Mouse (Mus musculus): ENCODE measurements around the gene Yju2. TPM values are rescaled to one million over a fixed set of nuclear protein-coding genes. Genes with fewer than 3 reads are reported as not detected.

The Yju2 gene
- polyA plus RNA-seq, 1 experiment from 2014 or later = 11.4 TPM

DNA sequence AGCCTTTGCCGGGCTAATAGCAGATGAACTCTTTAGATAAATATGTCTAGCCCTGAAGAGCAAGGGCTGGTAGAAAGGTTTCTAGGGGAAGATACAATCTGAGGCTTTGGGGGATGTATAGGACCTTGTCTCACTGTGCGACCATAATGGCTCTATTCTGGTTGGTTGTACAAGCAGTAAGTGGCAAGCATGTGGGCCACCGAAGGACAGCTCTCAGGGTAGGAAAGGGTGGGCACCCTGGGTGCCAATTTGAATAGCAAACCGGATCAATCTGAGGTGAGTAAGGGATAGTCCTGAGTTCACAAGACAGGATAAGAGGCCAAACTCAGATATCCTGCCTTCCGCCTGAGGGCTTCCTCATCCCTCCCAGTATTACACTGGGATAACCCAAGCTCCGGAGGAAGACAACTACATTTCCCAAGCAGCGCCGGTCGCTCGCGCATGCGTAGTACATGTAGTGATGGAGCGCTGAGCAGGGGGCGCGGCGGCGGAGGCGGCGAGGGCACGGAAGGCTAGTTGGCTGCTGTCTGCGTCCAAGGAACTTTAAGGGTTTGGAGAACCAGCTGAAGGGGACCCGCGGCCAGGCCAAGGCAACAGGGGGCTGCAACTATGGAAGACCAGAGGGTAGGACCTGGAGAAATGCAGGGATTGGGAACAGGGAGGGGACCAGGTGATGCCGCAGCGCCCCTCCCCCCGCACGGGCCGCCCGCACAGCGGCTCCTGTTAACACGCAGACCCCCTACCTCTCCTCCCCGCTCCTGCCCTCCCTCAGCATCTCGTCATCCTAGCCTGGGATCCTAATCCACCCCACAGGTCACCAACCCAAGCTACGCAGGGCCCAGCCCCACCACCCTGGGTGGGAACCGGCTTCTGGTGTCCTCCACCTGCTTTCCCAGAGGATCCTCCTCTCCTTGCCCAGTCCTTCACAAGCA is 27.4 kb downstream of the Yju2 start, which contains the start of gene Fsd1:
Gene Fsd1 (plus strand): TSS at position 480 of the 932 bp plus-strand sequence.
- H3K4me3 ChIP-seq (replicated peaks) = no peak within 1 kb of the TSS
- WGBS (ENCODE audit: insufficient replicate concordance) = 9% methylated on average over 34 of the region's 35 CpGs
- ATAC-seq (ENCODE audit: low read depth) (no peak), DNase-seq (no peak)
- no peak within 1 kb of the TSS for H3K27ac ChIP-seq
- H3K9me3 ChIP-seq (replicated peaks) = no peaks in the 10 kb centered on the region
- H3K27me3 ChIP-seq = peaks cover 35% of the 10 kb centered on the region
- H3K4me2 ChIP-seq = peak within 1 kb of the TSS; percentile 15; the same call in 1 of the 2 replicates
- 0 out of 2 replicates have a peak, but pooled peaks cover 3% of the 10 kb centered on the region for H3K4me1 ChIP-seq (replicated peaks)
- H3K9ac ChIP-seq = no peak within 1 kb of the TSS
- no peaks in the 10 kb centered on the region for H3K36me3 ChIP-seq

DNA sequence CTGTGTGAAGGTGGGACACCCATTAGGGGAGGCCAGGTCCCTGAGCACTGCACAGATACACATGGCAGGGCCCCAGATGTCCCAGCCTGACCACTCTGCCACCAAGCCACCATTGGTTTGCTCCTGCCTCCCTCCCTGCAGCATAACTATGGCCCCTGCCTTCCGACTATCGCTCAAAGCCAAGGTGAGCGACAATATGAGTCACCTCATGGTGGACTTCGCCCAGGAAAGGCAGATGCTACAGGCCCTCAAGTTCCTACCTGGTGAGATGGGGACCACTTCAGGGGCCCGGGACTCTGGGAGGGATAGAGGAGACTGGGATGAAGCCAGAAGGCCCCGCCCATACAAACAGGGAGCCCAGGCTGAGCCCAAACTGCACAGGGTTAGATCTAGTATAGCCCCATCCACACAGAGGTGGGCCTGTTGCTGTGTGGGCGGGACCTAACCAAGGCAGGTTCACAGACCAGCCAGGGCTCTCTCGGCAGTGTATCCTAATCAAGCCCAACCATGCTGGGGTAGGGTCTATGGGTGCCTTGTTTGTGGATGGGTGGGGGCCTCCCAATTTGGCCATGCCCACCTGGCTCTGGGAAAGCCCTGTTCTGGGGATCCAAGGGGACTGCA is 31.5 kb downstream of the Yju2 start:
- DNase-seq (no peak), ATAC-seq (ENCODE audit: low read depth) (no peak)
- Histone ChIP-seq H3K36me3 (no peaks in the 10 kb centered on the region), H3K9ac (no peak overlapping the region), H3K9me3 (replicated peaks) (no peaks in the 10 kb centered on the region), H3K27ac (no peak overlapping the region), H3K27me3 (peaks cover 28% of the 10 kb centered on the region), H3K4me1 (replicated peaks) (0 out of 2 replicates have a peak, but pooled peaks cover 3% of the 10 kb centered on the region), H3K4me3 (replicated peaks) (no peak overlapping the region), H3K4me2 (no peak overlapping the region)
- 57% methylated on average over 8 of the region's 8 CpGs for WGBS (ENCODE audit: insufficient replicate concordance)

DNA sequence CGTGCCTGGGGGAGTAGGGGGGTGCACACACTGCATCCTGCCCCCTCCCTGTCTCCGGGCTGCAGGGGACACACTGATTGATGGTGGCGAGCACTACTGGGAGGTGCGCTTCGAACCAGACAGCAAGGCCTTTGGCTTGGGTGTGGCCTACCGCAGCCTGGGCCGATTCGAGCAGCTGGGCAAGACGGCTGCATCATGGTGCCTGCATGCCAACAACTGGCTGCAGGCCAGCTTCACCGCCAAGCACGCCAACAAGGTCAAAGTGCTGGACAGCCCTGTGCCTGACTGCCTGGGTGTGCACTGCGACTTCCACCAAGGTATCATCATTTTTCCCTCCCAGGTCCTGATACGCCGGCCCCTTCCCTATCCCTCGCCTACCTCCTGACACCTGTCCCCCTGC is 37.1 kb downstream of the Yju2 start:
- no peak overlapping the region for H3K4me2 ChIP-seq
- H3K4me1 ChIP-seq (replicated peaks) = peaks cover 8% of the 10 kb centered on the region; the same call in 1 of the 2 replicates
- no peak overlapping the region for H3K4me3 ChIP-seq (replicated peaks)
- H3K9ac ChIP-seq = no peak overlapping the region
- H3K27me3 ChIP-seq = peaks cover 10% of the 10 kb centered on the region
- H3K9me3 ChIP-seq (replicated peaks) = no peaks in the 10 kb centered on the region
- no peak for ATAC-seq (ENCODE audit: low read depth)
- no peak for DNase-seq
- 68% methylated on average over 15 of the region's 15 CpGs for WGBS (ENCODE audit: insufficient replicate concordance)
- H3K36me3 ChIP-seq = no peaks in the 10 kb centered on the region
- H3K27ac ChIP-seq = no peak overlapping the region

DNA sequence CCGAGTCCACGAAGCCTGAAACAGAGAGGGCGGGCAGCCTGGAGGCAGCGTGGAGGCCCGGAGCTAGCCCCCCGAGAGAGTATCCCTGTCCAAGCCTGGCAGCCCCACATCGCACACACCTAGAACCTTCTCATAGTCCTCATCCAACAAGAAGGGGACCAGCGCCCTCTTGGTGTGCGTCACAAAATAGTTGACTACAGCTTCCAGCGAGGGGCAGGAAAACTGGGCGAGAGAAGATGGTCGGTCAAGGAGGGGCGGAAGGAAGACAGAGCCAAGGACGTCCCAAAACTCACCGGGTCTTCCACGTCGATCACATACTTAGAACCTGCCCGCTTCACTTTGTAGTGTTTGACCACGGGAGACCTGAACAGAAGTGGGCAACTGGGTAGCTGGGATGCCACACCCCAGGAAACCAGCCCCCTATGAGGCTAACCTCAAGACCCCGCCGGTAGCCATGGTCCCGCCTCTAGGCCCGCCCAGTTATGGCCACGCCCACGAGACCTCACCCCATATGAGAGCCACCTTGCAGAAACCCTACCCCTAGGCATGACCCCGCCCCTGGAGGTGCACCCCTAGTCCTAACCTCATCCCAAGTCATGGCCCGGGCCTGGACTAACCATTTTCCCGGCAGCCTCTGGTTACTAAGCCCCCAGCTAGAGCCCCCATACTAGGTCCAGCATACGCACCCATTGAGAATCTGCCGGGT is 41.0 kb downstream of the Yju2 start:
- no peaks in the 10 kb centered on the region for H3K36me3 ChIP-seq
- no peak for DNase-seq
- ATAC-seq (ENCODE audit: low read depth) = peak; percentile 29; the same call in 1 of the 2 replicates
- H3K27ac ChIP-seq = no peak overlapping the region
- peaks cover 23% of the 10 kb centered on the region for H3K27me3 ChIP-seq
- 9% methylated on average over 30 of the region's 30 CpGs for WGBS (ENCODE audit: insufficient replicate concordance)
- H3K4me3 ChIP-seq (replicated peaks) = no peak overlapping the region
- no peaks in the 10 kb centered on the region for H3K9me3 ChIP-seq (replicated peaks)
- no peak overlapping the region for H3K9ac ChIP-seq
- peak overlapping the region; percentile 34; the same call in 1 of the 2 replicates for H3K4me2 ChIP-seq
- H3K4me1 ChIP-seq (replicated peaks) = peaks cover 8% of the 10 kb centered on the region; the same call in 1 of the 2 replicates

DNA sequence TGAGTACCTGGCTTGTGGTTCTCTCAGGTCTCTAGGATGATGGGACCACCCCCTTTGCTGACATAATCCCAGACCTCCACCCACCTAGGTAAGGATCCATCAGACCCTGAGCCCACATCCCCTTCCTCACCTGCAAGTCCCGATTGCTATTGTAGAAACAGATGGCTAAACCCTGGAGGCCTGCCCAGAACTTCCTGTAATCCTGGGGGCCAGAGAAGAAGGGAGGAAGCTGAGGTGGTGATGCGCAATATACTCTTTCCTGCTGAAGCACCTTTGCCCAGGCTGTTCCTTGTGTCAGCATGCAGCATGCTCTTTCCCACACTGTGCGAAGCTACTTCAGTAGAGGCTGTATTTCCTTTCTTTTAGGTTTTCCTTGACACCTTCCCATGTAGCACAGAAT is 44.1 kb downstream of the Yju2 start:
- ATAC-seq (ENCODE audit: low read depth) = no peak
- Histone ChIP-seq H3K27ac (no peak overlapping the region), H3K4me2 (no peak overlapping the region), H3K4me1 (replicated peaks) (peaks cover 25% of the 10 kb centered on the region), H3K9me3 (replicated peaks) (no peaks in the 10 kb centered on the region), H3K36me3 (no peaks in the 10 kb centered on the region), H3K4me3 (replicated peaks) (no peak overlapping the region), H3K27me3 (peaks cover 28% of the 10 kb centered on the region), H3K9ac (no peak overlapping the region)
- DNase-seq = no peak
- 44% methylated on average over 3 of the region's 3 CpGs for WGBS (ENCODE audit: insufficient replicate concordance)

DNA sequence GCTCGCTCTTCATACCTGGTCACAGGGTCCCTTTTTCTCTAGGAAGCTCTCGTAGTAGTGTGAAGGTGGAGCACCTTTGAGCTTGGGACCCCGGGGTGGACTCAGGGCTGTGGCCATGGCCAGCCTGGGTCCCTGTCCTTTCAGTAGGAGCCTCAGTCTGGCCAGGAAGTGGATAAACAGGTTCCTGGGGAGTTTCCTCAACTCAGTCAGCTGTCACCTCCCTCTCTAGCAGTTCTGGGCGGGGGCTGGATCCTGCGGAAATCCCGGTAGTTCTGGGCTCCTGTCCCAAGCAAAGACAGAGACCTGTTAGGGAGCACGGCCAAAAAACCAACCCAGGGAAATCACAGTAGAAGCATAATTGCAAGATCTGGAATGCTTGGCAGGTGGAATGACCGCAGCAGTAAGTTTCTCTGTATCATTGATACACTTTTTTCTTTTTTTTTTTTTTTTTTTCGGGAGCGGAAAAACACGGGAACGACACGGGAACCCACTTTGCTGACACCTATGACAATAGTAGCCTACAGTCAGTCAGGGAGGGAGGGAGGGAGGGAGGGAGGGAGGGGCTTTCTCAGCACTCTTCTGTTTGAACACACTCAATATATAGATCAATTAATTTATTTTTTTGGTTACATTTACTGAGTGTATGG is 46.6 kb downstream of the Yju2 start, which contains the start of the genes Stap2 and Mpnd:
Gene Stap2 (minus strand): TSS at position 170 of the 647 bp plus-strand sequence.
Gene Mpnd (plus strand): TSS at position 297 of the 647 bp plus-strand sequence.
- Histone ChIP-seq H3K4me3 (replicated peaks) (no peak within 1 kb of the TSS), H3K4me1 (replicated peaks) (peaks cover 38% of the 10 kb centered on the region), H3K4me2 (0 out of 2 replicates have a peak within 1 kb of the TSS, but pooled peaks have one; percentile 11), H3K36me3 (no peaks in the 10 kb centered on the region), H3K9me3 (replicated peaks) (no peaks in the 10 kb centered on the region), H3K9ac (no peak within 1 kb of the TSS), H3K27me3 (peaks cover 25% of the 10 kb centered on the region), H3K27ac (no peak within 1 kb of the TSS; the same call in 1 of the 2 replicates)
- DNase-seq = no peak
- WGBS (ENCODE audit: insufficient replicate concordance) = 19% methylated on average over 13 of the region's 13 CpGs
- no peak for ATAC-seq (ENCODE audit: low read depth)

DNA sequence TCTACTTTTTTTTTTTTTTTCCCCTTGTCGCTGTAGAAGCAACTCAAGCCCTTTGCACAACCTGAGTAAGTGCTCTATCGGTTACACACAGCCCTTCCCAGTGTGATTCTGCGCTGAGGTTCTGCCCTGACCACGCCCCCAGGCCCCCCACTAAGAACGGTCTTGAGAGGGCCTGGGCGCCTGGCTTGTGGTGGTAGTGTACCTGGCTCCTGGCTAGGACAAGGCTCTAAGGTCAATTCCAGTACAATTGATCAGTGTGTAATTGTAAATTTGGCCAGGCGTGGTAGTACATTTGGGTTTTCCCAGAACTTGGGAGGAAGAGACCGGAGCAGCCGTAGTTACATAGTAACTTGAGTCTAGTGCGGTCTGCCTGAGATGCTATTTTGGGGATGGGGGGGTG is 48.1 kb downstream of the Yju2 start:
- Histone ChIP-seq H3K36me3 (no peaks in the 10 kb centered on the region), H3K4me2 (no peak overlapping the region), H3K9ac (no peak overlapping the region), H3K4me3 (replicated peaks) (no peak overlapping the region), H3K9me3 (replicated peaks) (no peaks in the 10 kb centered on the region), H3K27ac (peak overlapping the region; percentile 74), H3K27me3 (peaks cover 18% of the 10 kb centered on the region), H3K4me1 (replicated peaks) (peaks cover 42% of the 10 kb centered on the region)
- WGBS (ENCODE audit: insufficient replicate concordance) = 60% methylated on average over 10 of the region's 10 CpGs
- DNase-seq = no peak
- ATAC-seq (ENCODE audit: low read depth) = no peak

DNA sequence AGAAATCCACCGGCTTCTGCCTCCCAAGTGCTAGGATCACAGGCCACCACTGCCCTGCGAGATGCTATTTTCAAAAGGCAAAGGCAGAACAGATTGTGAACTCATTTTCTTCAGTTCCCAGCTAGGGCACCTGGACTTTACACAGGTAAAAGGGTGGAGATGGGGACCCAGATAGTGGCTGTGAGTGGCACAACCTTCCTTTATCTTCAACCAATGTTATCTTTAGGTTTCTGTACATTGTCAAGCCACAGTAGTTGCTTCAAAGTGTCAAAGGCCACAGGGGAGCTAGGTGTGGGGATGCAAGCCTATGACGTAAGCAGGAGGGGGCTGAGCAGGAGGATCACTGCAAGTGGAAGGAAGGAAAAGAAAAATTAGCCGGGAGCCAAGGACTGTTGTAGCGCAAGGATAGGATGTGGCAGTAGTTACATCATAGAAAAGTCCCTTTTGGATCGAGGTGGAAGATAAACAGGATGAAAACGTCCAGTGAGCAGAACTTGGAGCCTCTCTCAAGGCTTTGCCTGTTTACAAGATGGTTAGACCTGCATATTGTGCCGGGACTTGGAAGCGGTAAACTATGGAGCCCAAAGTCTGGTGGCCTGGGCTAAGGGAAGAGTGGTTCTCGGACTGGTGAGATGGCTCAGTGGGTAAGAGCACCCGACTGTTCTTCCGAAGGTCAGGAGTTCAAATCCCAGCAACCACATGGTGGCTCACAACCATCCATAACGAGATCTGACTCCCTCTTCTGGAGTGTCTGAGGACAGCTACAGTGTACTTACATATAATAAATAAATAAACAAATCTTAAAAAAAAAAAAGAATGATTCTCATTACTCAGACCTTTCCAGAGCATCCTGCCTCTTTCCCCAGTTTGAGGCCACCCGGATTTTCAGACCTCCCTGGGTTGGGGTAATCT is 48.8 kb downstream of the Yju2 start:
- WGBS (ENCODE audit: insufficient replicate concordance) = 38% methylated on average over 14 of the region's 14 CpGs
- DNase-seq (no peak), ATAC-seq (ENCODE audit: low read depth) (0 out of 2 replicates have a peak, but pooled peaks have one; percentile 0)
- H3K4me1 ChIP-seq (replicated peaks) = peaks cover 42% of the 10 kb centered on the region
- H3K9ac ChIP-seq = no peak overlapping the region
- peak overlapping the region; percentile 77; the same call in 1 of the 2 replicates for H3K4me3 ChIP-seq (replicated peaks)
- peaks cover 16% of the 10 kb centered on the region for H3K27me3 ChIP-seq
- peak overlapping the region; percentile 97 for H3K4me2 ChIP-seq
- no peaks in the 10 kb centered on the region for H3K9me3 ChIP-seq (replicated peaks)
- H3K27ac ChIP-seq = peak overlapping the region; percentile 74
- no peaks in the 10 kb centered on the region for H3K36me3 ChIP-seq

DNA sequence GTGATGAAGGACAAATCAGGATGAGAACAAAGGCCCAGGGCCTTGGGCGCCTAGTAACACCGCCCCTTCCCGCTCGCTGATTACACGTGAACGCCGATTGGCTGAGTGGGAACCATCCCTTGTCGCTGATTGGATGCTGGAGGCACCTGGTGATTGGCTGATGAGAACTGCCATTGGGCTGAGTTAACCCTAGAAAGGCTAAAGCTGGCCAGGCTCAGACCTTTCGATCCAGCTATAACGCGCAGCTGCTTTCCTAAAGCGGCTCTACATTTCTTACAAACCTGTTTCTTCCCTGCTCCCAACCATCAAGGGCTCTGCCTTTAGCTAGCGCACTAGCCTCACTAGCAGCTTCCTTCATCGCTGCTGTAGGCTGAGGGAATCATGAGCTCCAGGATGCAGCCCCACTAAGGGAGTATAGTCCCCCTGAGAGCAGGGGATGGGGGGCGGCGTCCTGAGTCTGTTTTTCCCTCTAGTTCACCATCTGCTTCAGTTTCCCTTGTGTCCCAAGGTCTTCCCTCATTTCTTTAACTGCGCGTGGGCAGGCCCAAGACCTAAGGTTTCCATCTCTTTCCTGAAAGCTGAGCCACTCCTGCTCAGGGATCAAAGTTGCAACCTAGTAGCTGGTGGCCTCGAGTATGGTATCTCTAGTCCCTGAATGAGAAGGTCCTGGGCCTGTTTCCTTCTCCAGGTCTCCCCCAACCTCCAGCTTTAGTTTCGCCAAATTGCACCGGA is 49.6 kb downstream of the Yju2 start:
- Histone ChIP-seq H3K4me3 (replicated peaks) (peak overlapping the region; percentile 77), H3K9me3 (replicated peaks) (no peaks in the 10 kb centered on the region), H3K27ac (peak overlapping the region; percentile 81), H3K36me3 (0 out of 2 replicates have a peak, but pooled peaks cover 4% of the 10 kb centered on the region), H3K4me1 (replicated peaks) (peaks cover 42% of the 10 kb centered on the region), H3K27me3 (peaks cover 8% of the 10 kb centered on the region), H3K4me2 (peak overlapping the region; percentile 97), H3K9ac (peak overlapping the region; percentile 75)
- ATAC-seq (ENCODE audit: low read depth) (peak; percentile 83), DNase-seq (peak; percentile 87)
- WGBS (ENCODE audit: insufficient replicate concordance) = under 1% methylated on average over 21 of the region's 21 CpGs
